In genomic region chr11:22747406-22747805, GRCm38 (mm10) we compare ENCODE assay signal across 26 mouse cellular contexts.
DNase-seq lines count a peak whose midpoint lies in the region; ATAC-seq and TF ChIP-seq lines count a peak whose summit lies in the region.
"Had no signal": no experiment of that assay in that cellular context is flagged by ENCODE, and none has a peak within 500 bp of the region (broad histone marks: within the 10 kb centered on the region; RNA-seq: fewer than 3 reads in every experiment).

No protein-coding gene starts in this region.

- H3K4me2 ChIP-seq in kidney, embryonic 15.5 days: no peak overlapping the region

- no peak for ATAC-seq in kidney, embryonic 15.5 days (replicated peaks; ENCODE audit: low FRiP score)
- ATAC-seq in megakaryocyte, adult 5-6 weeks (ENCODE audit: poor library complexity, severe bottlenecking): no peak
- ATAC-seq: activated CD4-positive, CD25-positive, alpha-beta regulatory T cell, adult 4 months; CD4-positive, CD25-positive, alpha-beta regulatory T cell, adult 4 months; Patski had no signal

- H3K9ac ChIP-seq in ES-E14 (ENCODE audit: insufficient read depth, low read depth, low read length, poor library complexity, severe bottlenecking): no peak overlapping the region
- no peak overlapping the region for H3K9ac ChIP-seq in kidney, embryonic 15.5 days

- H3K4me3 ChIP-seq in ES-E14 (ENCODE audit: insufficient read depth in 1 of 2, low read depth in 1 of 2, low read length in 2 of 2, poor library complexity in 1 of 2, severe bottlenecking in 1 of 2): no peak overlapping the region
- H3K4me3 ChIP-seq in kidney, embryonic 15.5 days (replicated peaks): no peak overlapping the region
- H3K4me3 ChIP-seq in midbrain, embryonic 10.5 days: no peak overlapping the region

- no peak overlapping the region for H3K27ac ChIP-seq in ES-E14 (ENCODE audit: insufficient read depth, low read depth, low read length, poor library complexity, severe bottlenecking)
- no peak overlapping the region for H3K27ac ChIP-seq in kidney, embryonic 15.5 days
- H3K27ac ChIP-seq in midbrain, embryonic 10.5 days (replicated peaks): no peak overlapping the region

- no peaks in the 10 kb centered on the region for H3K36me3 ChIP-seq in ES-E14 (ENCODE audit: control insufficient read depth, insufficient read depth, low read length, poor library complexity, severe bottlenecking)
- no peaks in the 10 kb centered on the region for H3K36me3 ChIP-seq in kidney, embryonic 15.5 days
- H3K36me3 ChIP-seq in midbrain, embryonic 10.5 days: no peaks in the 10 kb centered on the region
- H3K36me3 ChIP-seq: G1E had no signal

- WGBS in kidney, embryonic 15.5 days: 84% methylated on average over 7 of the region's 7 CpGs
- 77% methylated on average over 7 of the region's 7 CpGs for whole genome bisulfite sequencing in midbrain, embryonic 10.5 days

- DNase-seq in ES-CJ7 (ENCODE audit: low read depth, low spot score) (peak; percentile 69), ES-E14 (ENCODE audit: low read depth, low spot score) (peak; percentile 33), R1 (ENCODE audit: low read depth, low spot score) (peak; percentile 60), ZHBTc4 (ENCODE audit: low read depth, low spot score) (peak; percentile 67)
- DNase-seq in lung, postnatal 10 days: no peak
- DNase-seq in midbrain, embryonic 10.5 days (ENCODE audit: low spot score): no peak
- DNase-seq: adrenal gland, adult 2 months; adrenal gland, adult 8-10 months; adrenal gland, postnatal 10 days; adrenal gland, postnatal 14 days; adrenal gland, postnatal 25 days; adrenal gland, postnatal 36 days; B cell, adult 2 months; cerebellum, adult 11 months; cerebellum, adult 11-12 months; cerebellum, adult 18-20 months; cerebellum, adult 2 months; cerebellum, adult 8-10 months; cerebellum, adult 9-10 months had no signal

- no peaks in the 10 kb centered on the region for H3K9me3 ChIP-seq in ES-E14 (ENCODE audit: control insufficient read depth, insufficient read depth, low read depth, low read length)
- H3K9me3 ChIP-seq in kidney, embryonic 15.5 days (replicated peaks): 0 out of 2 replicates have a peak, but pooled peaks cover 5% of the 10 kb centered on the region
- peaks cover 16% of the 10 kb centered on the region for H3K9me3 ChIP-seq in midbrain, embryonic 10.5 days (replicated peaks)
- H3K9me3 ChIP-seq: G1E had no signal

- peaks cover 0 to 7% of the 10 kb centered on the region in 2 experiments; a peak in 2 of 4 replicates for H3K4me1 ChIP-seq in ES-E14 (ENCODE audit: control insufficient read depth in 2 of 2, insufficient read depth in 2 of 2, low read length in 2 of 2, poor library complexity in 1 of 2)
- no peaks in the 10 kb centered on the region for H3K4me1 ChIP-seq in kidney, embryonic 15.5 days
- H3K4me1 ChIP-seq in midbrain, embryonic 10.5 days: peaks cover 4% of the 10 kb centered on the region

- H3K27me3 ChIP-seq in kidney, embryonic 15.5 days: no peaks in the 10 kb centered on the region
- H3K27me3 ChIP-seq in midbrain, embryonic 10.5 days (ENCODE audit: low read depth, poor library complexity, severe bottlenecking): 0 out of 2 replicates have a peak, but pooled peaks cover 6% of the 10 kb centered on the region
- H3K27me3 ChIP-seq: CH12.LX, Patski had no signal

- in situ Hi-C loops in ES-E14 (cut with MboI; ENCODE audit: low sequenced_read_pairs in 2 of 2, unreplicated experiment in 2 of 2): no loop called here

TF ChIP-seq in ES-E14, 5 proteins besides CTCF, POLR2A, EP300 and RAD21:
- TF ChIP-seq HCFC1 (IDR thresholded peaks at IDR 0.05; ENCODE audit: borderline replicate concordance, insufficient read depth, low read length): no peak
- 0 out of 2 replicates have a peak, but pooled peaks have one; percentile 28 for TF ChIP-seq CHD2 (IDR thresholded peaks at IDR 0.05; ENCODE audit: low read depth, low read length)
TF ChIP-seq in ES-E14: peak in this region for 1.

Comparison
In these comparisons a context has a peak if more than half of its experiments do, and no peak if none do; other contexts are left out.
1. DNase-seq: peak in ES-CJ7 (single experiment), ES-E14 (single experiment), R1 (single experiment) and ZHBTc4 (single experiment); none in lung, postnatal 10 days (single experiment) and midbrain, embryonic 10.5 days (single experiment).